Mouse (Mus musculus) megakaryocyte, adult 5-6 weeks (primary cell): Measurements from ENCODE around the gene Ctsc. TPM values are rescaled to one million over a fixed set of nuclear protein-coding genes. Genes with fewer than 3 reads are reported as not detected.

Experiments
- total RNA-seq, 2 experiments: library from RNA; stranded (forward) in 1 of 2; stranded (reverse) in 1 of 2; fragments of 153-499, 151-499 nt in 1 of 2; fragments of 221-1000, 200-1000 nt in 1 of 2; gene quantifications; 2 replicates each; pipeline versions ENCODE4 v1.2.3 to v1.2.4; 2015 to 2017

The Ctsc gene
- total RNA-seq, 2 experiments from 2014 or later = 557 to 643 TPM

Other genes with a start within 250 kb of the Ctsc start
- 3.5 and 4.0 TPM in 2 replicates for gene Rab38, start 152.2 kb downstream of the Ctsc start, total RNA-seq (2015)
- 1.2 and 4.7 TPM in 2 replicates for gene Rab38, start 152.2 kb downstream of the Ctsc start, total RNA-seq (2017)